Mouse (Mus musculus) heart, adult 18-20 months (tissue): ENCODE data around the gene Gfod1. TPM values are rescaled to one million over a fixed set of nuclear protein-coding genes. Genes with fewer than 3 reads are reported as not detected.
A peak's percentile ranks its signal among the peaks of the same experiment; 100 is the strongest.

ENCODE experiments used
- DNase-seq, 2 experiments: peaks; one replicate each; pipeline ENCODE4 v3.0.0; 2021 to 2022; ENCODE audit warnings: mixed read lengths in 1 of 2
- total RNA-seq, 2 experiments: library from RNA; stranded (reverse); gene quantifications; 2 replicates each; pipeline ENCODE4 v1.2.3; 2021

Gfod1 gene
- total RNA-seq, 2 experiments from 2014 or later, result 32.3 to 34.3 TPM

GRCm38 (mm10) chr13:43299171-43299570 is 4.8 kb downstream of the Gfod1 start:
- DNase-seq, result no peak

DNA sequence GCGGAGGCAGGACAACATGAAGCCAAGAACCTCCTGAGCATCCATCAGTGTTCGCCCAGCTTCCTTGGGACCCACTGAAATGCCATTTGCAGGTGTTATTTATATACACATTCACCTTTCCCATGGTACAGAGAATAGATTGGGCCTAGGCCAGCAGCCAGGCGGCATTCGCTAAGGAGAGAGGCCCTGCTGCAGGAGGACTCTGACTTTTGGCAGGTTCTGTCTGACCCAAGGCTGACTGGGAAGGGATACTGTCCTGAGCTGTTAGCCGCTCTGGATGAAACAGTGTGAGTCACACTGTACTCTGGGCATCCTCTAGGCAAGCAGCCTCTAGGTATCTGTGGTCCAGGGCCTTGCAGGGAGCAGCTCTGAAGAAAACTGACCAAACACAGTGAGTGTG is 6.4 kb downstream of the Gfod1 start:
- no peak for DNase-seq

DNA sequence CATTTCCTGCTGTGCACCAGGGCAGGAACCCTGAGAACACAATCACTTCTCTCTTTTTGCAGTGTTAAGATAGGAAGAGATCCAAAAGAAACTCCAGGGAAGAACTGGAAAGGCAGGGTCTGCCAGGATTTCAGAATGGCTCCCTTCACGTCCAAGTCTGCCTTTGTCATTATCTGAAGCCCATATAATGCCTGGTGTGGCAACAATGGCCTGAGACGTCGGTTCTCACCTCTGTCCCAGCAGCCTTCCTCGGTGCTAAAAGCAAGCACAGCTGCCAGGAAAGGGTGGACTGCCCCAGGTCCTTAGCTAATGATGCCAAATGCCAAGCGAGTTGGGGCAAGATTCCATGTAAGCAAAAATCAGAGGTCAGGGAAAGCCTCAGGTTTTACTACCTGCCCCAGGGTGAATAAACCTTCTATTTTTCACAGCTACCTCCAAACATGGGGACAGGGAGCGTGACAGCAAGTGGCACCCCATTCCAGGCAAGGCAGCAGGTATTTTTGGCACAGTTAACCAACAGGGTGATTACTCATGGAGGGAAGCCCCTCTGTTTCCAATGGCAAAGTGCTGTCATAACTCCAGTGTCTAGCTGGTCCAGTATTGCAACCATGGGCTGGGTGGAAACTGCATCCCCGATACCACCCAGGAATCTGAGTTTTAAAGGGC is 7.7 kb downstream of the Gfod1 start:
- DNase-seq, result peak; percentile 41 to 66

- DNase-seq, result no peak
Measured at GRCm38 (mm10) chr13:43295684-43296083, 8.3 kb downstream of the Gfod1 start.

DNA sequence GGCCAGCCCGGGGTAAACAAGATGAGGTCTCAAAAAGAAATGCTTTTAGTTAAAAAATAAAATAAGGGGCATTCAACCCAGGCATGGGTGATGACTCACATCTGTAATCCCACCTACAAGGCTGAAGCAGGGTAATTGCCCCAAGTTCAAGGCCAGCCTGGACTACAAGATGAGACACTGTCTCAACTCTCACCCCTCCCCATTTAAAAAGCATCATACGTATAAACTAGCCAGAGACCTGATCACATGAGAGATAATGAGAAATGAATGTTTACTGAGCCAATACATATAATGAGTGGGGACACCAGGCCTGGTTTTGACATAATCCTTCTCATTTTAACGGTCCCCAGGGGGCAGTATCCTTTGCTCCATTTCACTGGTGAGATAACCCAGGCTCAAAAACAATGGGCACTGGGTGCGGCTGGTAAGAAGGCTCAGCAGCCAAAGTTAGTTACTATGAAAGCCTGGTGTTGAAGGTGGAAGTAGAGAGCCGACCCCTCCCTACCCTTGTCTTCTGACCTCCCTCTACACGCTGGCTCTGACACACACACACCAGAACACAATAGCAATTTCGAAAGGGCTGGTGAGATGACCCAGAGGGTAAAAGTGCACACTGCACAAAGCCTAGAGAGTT is 8.9 kb downstream of the Gfod1 start:
- peak in 1 of 2 experiments; percentile 76 for DNase-seq

- DNase-seq, result no peak
Measured at GRCm38 (mm10) chr13:43292892-43293291, 11.1 kb downstream of the Gfod1 start.

DNA sequence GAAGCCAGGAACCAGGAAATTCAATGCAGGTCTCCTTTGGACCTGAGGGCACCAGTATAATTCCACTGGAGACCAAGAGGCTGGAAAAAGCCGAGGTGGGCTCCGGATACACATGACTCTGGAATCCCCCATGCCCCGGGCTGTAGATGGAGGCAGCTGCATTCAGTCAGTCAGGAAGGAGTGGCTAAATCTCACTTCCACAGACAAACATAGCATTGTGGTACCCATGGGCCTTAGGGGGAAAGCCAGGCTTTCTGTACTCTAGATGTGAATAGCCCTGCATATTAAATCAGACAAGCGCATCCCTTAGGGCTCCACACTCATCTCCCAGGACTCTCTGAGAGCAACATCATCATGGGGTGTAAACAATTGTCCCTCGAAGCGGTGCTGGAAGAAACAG is 14.9 kb downstream of the Gfod1 start:
- DNase-seq, result no peak

- no peak for DNase-seq
Measured at GRCm38 (mm10) chr13:43288444-43288843, 15.5 kb downstream of the Gfod1 start.

DNA sequence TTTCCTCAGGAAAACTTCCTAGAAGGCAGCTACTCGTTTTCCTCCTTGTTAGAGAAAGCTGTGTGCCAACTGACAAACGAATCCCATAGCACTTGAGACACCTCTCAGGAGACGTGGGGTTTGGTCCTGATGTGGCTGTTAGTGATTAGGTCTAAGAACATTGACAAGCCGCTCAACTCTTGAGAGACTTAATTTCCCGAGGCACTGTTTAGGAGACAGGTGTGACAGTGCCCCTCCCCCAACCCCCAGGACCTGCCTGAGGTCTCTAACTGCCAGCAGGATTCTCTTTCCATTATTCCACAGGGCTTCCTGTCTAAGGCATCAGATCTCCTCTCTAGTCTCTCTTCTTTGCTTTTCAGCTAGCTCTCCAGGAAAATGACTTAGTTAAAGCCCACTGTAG is 15.9 kb downstream of the Gfod1 start:
- DNase-seq, result no peak

GRCm38 (mm10) chr13:43286836-43287235 is 17.1 kb downstream of the Gfod1 start:
- no peak for DNase-seq

- no peak for DNase-seq
Measured at GRCm38 (mm10) chr13:43284711-43285151, 19.2 kb downstream of the Gfod1 start.

- no peak for DNase-seq
Measured at GRCm38 (mm10) chr13:43273906-43274305, 30.1 kb downstream of the Gfod1 start.

GRCm38 (mm10) chr13:43272303-43273135 is 31.5 kb downstream of the Gfod1 start:
- DNase-seq, result no peak

DNA sequence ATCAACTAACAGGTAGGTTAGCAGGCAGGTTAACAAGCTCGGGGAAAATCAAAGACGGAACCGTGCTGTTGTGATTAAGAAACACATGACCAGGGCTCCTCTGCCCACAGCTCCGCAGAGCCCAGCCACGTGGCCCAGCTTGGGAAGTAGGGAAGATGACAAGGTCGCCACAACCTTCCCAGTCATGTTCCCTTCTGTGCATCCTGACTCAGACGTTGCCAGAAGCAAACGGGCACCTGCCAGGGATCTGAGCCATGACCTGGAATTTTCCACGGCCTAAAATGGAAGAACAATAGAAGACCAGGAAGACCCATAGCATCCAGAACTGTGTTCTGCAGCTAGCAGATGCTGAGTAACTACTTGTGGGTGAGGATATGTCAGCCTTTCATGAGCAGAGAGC is 32.5 kb downstream of the Gfod1 start:
- DNase-seq, result peak; percentile 54 to 75

DNA sequence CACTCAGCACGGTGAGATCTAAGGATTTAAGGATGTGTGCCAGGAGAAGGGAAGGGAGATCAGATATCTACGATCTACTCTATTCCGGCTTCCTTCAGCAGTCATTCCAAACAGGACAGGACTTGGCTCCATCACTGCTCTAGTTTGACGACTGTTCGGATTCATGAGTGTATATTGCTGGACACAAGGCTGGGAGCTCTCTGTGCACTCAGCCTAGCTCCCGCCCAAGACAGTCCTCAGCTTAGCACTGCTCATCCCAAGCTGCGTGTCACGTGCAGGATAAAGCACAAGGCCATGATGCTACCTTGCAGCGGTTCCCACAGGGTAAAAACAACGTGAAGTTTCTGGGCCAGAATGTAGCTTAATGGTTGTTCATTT is 33.8 kb downstream of the Gfod1 start:
- no peak for DNase-seq

GRCm38 (mm10) chr13:43269460-43270219 is 34.3 kb downstream of the Gfod1 start:
- DNase-seq, result no peak

DNA sequence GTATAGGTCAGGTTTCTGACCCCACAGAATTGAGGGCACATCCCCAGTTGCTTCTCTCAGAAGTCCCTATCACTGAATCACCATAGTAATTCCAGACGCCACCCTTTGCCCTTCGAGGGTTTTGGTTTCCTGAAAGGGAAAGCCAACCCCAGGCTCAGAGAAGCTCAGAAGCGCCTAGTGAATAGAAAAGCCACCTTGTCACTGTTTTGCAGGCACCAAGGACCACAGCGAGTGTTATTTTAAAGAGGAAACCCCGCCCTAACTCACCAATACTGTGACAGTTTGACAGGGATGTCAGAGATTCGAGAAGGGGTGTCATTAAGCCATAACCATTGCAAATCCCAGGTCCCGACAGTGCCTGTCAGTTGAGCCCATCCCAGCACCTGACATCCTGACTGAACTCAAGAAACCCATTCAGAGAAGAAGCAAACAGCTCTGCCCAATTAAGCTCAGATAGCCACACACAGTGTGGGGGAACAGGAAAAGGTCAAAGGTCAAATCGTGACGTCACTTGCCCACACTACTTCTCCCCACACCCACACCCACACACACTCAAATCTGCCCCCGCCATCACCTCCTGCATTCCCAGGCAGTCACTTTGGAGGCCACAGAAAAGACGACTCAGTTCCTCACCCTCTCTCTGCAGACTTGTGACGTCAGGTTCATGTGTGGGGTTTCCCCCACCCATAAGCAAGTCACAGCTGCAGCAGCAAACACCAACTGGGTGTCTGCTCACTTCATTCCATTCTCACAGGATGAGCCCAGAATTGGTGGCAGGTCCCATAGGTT is 35.2 kb downstream of the Gfod1 start:
- DNase-seq, result peak in 1 of 2 experiments; percentile 27

- DNase-seq, result no peak
Measured at GRCm38 (mm10) chr13:43267902-43268301, 36.1 kb downstream of the Gfod1 start.

GRCm38 (mm10) chr13:43267216-43267615 is 36.8 kb downstream of the Gfod1 start:
- DNase-seq, result no peak

DNA sequence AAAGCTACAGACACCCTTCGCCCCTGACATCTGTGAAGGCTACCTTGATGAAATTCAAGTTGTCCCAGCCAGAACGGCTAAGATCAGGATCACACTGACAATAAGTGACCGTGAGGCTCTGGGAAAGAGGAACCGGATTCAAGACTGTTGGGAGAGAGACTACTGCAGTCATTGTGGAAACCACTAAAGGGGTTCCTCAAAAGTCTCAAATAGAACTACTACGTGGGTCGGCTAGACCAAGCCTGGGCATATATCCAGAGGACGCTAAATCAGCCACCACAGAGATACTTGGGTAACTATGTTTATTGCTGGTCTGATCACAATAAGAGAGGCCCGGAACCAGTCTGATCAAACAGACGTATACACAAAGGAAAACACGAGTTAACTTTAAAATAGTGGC is 37.6 kb downstream of the Gfod1 start:
- DNase-seq, result peak in 1 of 2 experiments; percentile 23

GRCm38 (mm10) chr13:43265116-43265515 is 38.9 kb downstream of the Gfod1 start:
- no peak for DNase-seq

- no peak for DNase-seq
Measured at GRCm38 (mm10) chr13:43263646-43264045, 40.3 kb downstream of the Gfod1 start.
